Mouse (Mus musculus) forebrain, embryonic 12.5 days (tissue): ENCODE measurements around the gene Scn2b. TPM values are rescaled to one million over a fixed set of nuclear protein-coding genes. Genes with fewer than 3 reads are reported as not detected.
A peak's percentile ranks its signal among the peaks of the same experiment; 100 is the strongest.

Experiments
- ATAC-seq: fragments of 200-750 bp; cut with Nextera tagmentation; 2 replicates; pipeline ENCODE4 v1.8.0; 2017; ENCODE audit warnings: moderate TSS enrichment; ENCODE audit not compliant: low FRiP score
- H3K27ac ChIP-seq: fragments of 300-500 bp; sonication (generic); 2 replicates; pipeline ENCODE4 v1.5.1; 2016; ENCODE audit warnings: mild to moderate bottlenecking
- H3K27me3 ChIP-seq: fragments of 300-500 bp; sonication (generic); 2 replicates; pipeline ENCODE4 v1.6.1; 2016; ENCODE audit warnings: mild to moderate bottlenecking
- H3K36me3 ChIP-seq: fragments of 300-500 bp; sonication (generic); replicated peaks from 2 replicates; pipeline ENCODE4 v1.6.1; 2016; ENCODE audit warnings: mild to moderate bottlenecking
- H3K4me1 ChIP-seq: fragments of 300-500 bp; sonication (generic); 2 replicates; pipeline ENCODE4 v1.6.1; 2016
- H3K4me2 ChIP-seq: fragments of 300-500 bp; sonication (generic); 2 replicates; pipeline ENCODE4 v1.6.1; 2016; ENCODE audit warnings: mild to moderate bottlenecking, moderate library complexity
- H3K4me3 ChIP-seq: fragments of 300-500 bp; sonication (generic); replicated peaks from 2 replicates; pipeline ENCODE4 v1.5.1; 2016; ENCODE audit warnings: mild to moderate bottlenecking
- H3K9ac ChIP-seq: fragments of 300-500 bp; sonication (generic); 2 replicates; pipeline ENCODE4 v1.6.1; 2016; ENCODE audit warnings: mild to moderate bottlenecking
- H3K9me3 ChIP-seq: fragments of 300-500 bp; sonication (generic); 2 replicates; pipeline ENCODE4 v1.6.1; 2016
- WGBS: fragments of 180-500 bp; shearing (Covaris S2); methylation state at CpG from one replicate; pipeline ENCODE4 v1.1.7; 2016; 5-methylcytosine and 5-hydroxymethylcytosine counted together
- polyA plus RNA-seq: library from polyadenylated mRNA; unstranded; fragments of >200 nt; fragmentation: Nextera tagmentation; extraction: Ambion mirVana; gene quantifications from 2 replicates; pipeline ENCODE4 v1.2.1, GENCODE M21; 2016

Scn2b gene
- 3.0 and 3.1 TPM in 2 replicates for polyA plus RNA-seq

- peaks cover 14% of the 10 kb centered on the region for H3K27me3 ChIP-seq
- peak within 1 kb of the TSS; percentile 55 for H3K4me3 ChIP-seq
- peaks cover 29% of the 10 kb centered on the region for H3K4me1 ChIP-seq
- ATAC-seq, result peak; percentile 61; the same call in 1 of the 2 replicates
- peak within 1 kb of the TSS; percentile 56 for H3K4me2 ChIP-seq
- H3K9ac ChIP-seq, result peak within 1 kb of the TSS; percentile 70
- WGBS, result under 1% methylated on average over 11 of the region's 13 CpGs
- peak within 1 kb of the TSS; percentile 51; the same call in 1 of the 2 replicates for H3K27ac ChIP-seq
- H3K36me3 ChIP-seq, result no peaks in the 10 kb centered on the region
- H3K9me3 ChIP-seq, result no peaks in the 10 kb centered on the region
These were observed at the start of gene Scn2b for GRCm38 (mm10) chr9:45117741-45118431. Gene Scn2b, plus strand, starts transcription at chr9:45117782.

GRCm38 (mm10) chr9:45071800-45072199 is 45.8 kb upstream of the Scn2b start:
- Histone ChIP-seq H3K27me3 (no peaks in the 10 kb centered on the region), H3K4me3 (no peak overlapping the region), H3K9me3 (no peaks in the 10 kb centered on the region), H3K27ac (no peak overlapping the region), H3K36me3 (no peaks in the 10 kb centered on the region), H3K4me1 (no peaks in the 10 kb centered on the region), H3K9ac (no peak overlapping the region), H3K4me2 (no peak overlapping the region)
- 66% methylated on average over 3 of the region's 3 CpGs for WGBS
- no peak for ATAC-seq

- Histone ChIP-seq H3K36me3 (no peaks in the 10 kb centered on the region), H3K4me2 (no peak overlapping the region), H3K9me3 (no peaks in the 10 kb centered on the region), H3K4me3 (no peak overlapping the region), H3K27ac (no peak overlapping the region), H3K4me1 (no peaks in the 10 kb centered on the region), H3K27me3 (peaks cover 12% of the 10 kb centered on the region; the same call in 1 of the 2 replicates), H3K9ac (no peak overlapping the region)
- no peak for ATAC-seq
- 73% methylated on average over 3 of the region's 3 CpGs for WGBS
These were observed 39.7 kb upstream of the Scn2b start for GRCm38 (mm10) chr9:45077859-45078258.

GRCm38 (mm10) chr9:45079011-45079410 is 38.6 kb upstream of the Scn2b start, which contains the start of gene Jaml:
Gene Jaml, plus strand, starts transcription at chr9:45079183.
- H3K4me2 ChIP-seq, result no peak within 1 kb of the TSS
- no peak for ATAC-seq
- H3K27me3 ChIP-seq, result peaks cover 12% of the 10 kb centered on the region; the same call in 1 of the 2 replicates
- 79% methylated on average over 5 of the region's 5 CpGs for WGBS
- H3K9ac ChIP-seq, result no peak within 1 kb of the TSS
- no peaks in the 10 kb centered on the region for H3K4me1 ChIP-seq
- no peak within 1 kb of the TSS for H3K27ac ChIP-seq
- H3K36me3 ChIP-seq, result no peaks in the 10 kb centered on the region
- no peak within 1 kb of the TSS for H3K4me3 ChIP-seq
- H3K9me3 ChIP-seq, result no peaks in the 10 kb centered on the region

GRCm38 (mm10) chr9:45083132-45083531 is 34.5 kb upstream of the Scn2b start:
- no peaks in the 10 kb centered on the region for H3K4me1 ChIP-seq
- no peak overlapping the region for H3K4me3 ChIP-seq
- no peak overlapping the region for H3K4me2 ChIP-seq
- H3K9ac ChIP-seq, result no peak overlapping the region
- H3K27me3 ChIP-seq, result peaks cover 23% of the 10 kb centered on the region; the same call in 1 of the 2 replicates
- no peak for ATAC-seq
- no peaks in the 10 kb centered on the region for H3K9me3 ChIP-seq
- H3K36me3 ChIP-seq, result no peaks in the 10 kb centered on the region
- WGBS, result 87% methylated on average over 3 of the region's 3 CpGs
- no peak overlapping the region for H3K27ac ChIP-seq

- no peaks in the 10 kb centered on the region for H3K4me1 ChIP-seq
- no peaks in the 10 kb centered on the region for H3K36me3 ChIP-seq
- H3K4me3 ChIP-seq, result no peak overlapping the region
- H3K4me2 ChIP-seq, result no peak overlapping the region
- no peak overlapping the region for H3K27ac ChIP-seq
- H3K9ac ChIP-seq, result no peak overlapping the region
- peaks cover 18% of the 10 kb centered on the region; the same call in 1 of the 2 replicates for H3K27me3 ChIP-seq
- H3K9me3 ChIP-seq, result no peaks in the 10 kb centered on the region
- WGBS, result 73% methylated on average over 5 of the region's 5 CpGs
- ATAC-seq, result no peak
These were observed 33.0 kb upstream of the Scn2b start for GRCm38 (mm10) chr9:45084556-45084955.

- no peak overlapping the region for H3K4me2 ChIP-seq
- no peak for ATAC-seq
- peaks cover 11% of the 10 kb centered on the region; the same call in 1 of the 2 replicates for H3K27me3 ChIP-seq
- no peaks in the 10 kb centered on the region for H3K9me3 ChIP-seq
- no peak overlapping the region for H3K9ac ChIP-seq
- no peaks in the 10 kb centered on the region for H3K36me3 ChIP-seq
- H3K27ac ChIP-seq, result no peak overlapping the region
- no peaks in the 10 kb centered on the region for H3K4me1 ChIP-seq
- WGBS, result 74% methylated on average over 12 of the region's 12 CpGs
- no peak overlapping the region for H3K4me3 ChIP-seq
These were observed 31.6 kb upstream of the Scn2b start for GRCm38 (mm10) chr9:45085741-45086690.

GRCm38 (mm10) chr9:45088040-45088439 is 29.5 kb upstream of the Scn2b start:
- H3K27me3 ChIP-seq, result peaks cover 11% of the 10 kb centered on the region; the same call in 1 of the 2 replicates
- H3K36me3 ChIP-seq, result no peaks in the 10 kb centered on the region
- no peak overlapping the region for H3K4me3 ChIP-seq
- H3K4me1 ChIP-seq, result no peaks in the 10 kb centered on the region
- ATAC-seq, result no peak
- H3K4me2 ChIP-seq, result no peak overlapping the region
- no peak overlapping the region for H3K9ac ChIP-seq
- H3K9me3 ChIP-seq, result no peaks in the 10 kb centered on the region
- H3K27ac ChIP-seq, result no peak overlapping the region

GRCm38 (mm10) chr9:45090811-45091210 is 26.8 kb upstream of the Scn2b start:
- Histone ChIP-seq H3K9me3 (no peaks in the 10 kb centered on the region), H3K4me3 (no peak overlapping the region), H3K9ac (no peak overlapping the region), H3K4me2 (no peak overlapping the region), H3K36me3 (no peaks in the 10 kb centered on the region), H3K27me3 (peaks cover 11% of the 10 kb centered on the region; the same call in 1 of the 2 replicates), H3K27ac (no peak overlapping the region), H3K4me1 (no peaks in the 10 kb centered on the region)
- ATAC-seq, result no peak
- WGBS, result 72% methylated on average over 3 of the region's 3 CpGs

- Histone ChIP-seq H3K27me3 (peaks cover 1% of the 10 kb centered on the region; the same call in 1 of the 2 replicates), H3K27ac (no peak overlapping the region), H3K9me3 (no peaks in the 10 kb centered on the region), H3K4me3 (no peak overlapping the region), H3K4me1 (no peaks in the 10 kb centered on the region), H3K36me3 (no peaks in the 10 kb centered on the region), H3K4me2 (no peak overlapping the region), H3K9ac (no peak overlapping the region)
- ATAC-seq, result no peak
- 70% methylated on average over 4 of the region's 4 CpGs for WGBS
These were observed 24.9 kb upstream of the Scn2b start for GRCm38 (mm10) chr9:45092641-45093040.

GRCm38 (mm10) chr9:45095149-45095937 is 22.2 kb upstream of the Scn2b start:
- Histone ChIP-seq H3K9ac (no peak overlapping the region), H3K36me3 (no peaks in the 10 kb centered on the region), H3K27ac (no peak overlapping the region), H3K9me3 (no peaks in the 10 kb centered on the region), H3K4me2 (no peak overlapping the region), H3K4me1 (no peaks in the 10 kb centered on the region), H3K4me3 (no peak overlapping the region), H3K27me3 (no peaks in the 10 kb centered on the region)
- ATAC-seq, result no peak
- 81% methylated on average over 6 of the region's 6 CpGs for WGBS

GRCm38 (mm10) chr9:45097877-45098276 is 19.7 kb upstream of the Scn2b start:
- no peak overlapping the region for H3K4me3 ChIP-seq
- no peak overlapping the region for H3K27ac ChIP-seq
- ATAC-seq, result no peak
- WGBS, result 79% methylated on average over 5 of the region's 5 CpGs
- no peak overlapping the region for H3K4me2 ChIP-seq
- no peaks in the 10 kb centered on the region for H3K36me3 ChIP-seq
- H3K4me1 ChIP-seq, result no peaks in the 10 kb centered on the region
- no peaks in the 10 kb centered on the region for H3K9me3 ChIP-seq
- H3K27me3 ChIP-seq, result no peaks in the 10 kb centered on the region
- no peak overlapping the region for H3K9ac ChIP-seq
